Mouse (Mus musculus): ENCODE measurements around the gene Banf1.
"Not testable (repeated sequence)": the region's sequence is repeated elsewhere in the genome, so short reads cannot be mapped to it uniquely, and the experiment has no call there.

The Banf1 gene

DNA sequence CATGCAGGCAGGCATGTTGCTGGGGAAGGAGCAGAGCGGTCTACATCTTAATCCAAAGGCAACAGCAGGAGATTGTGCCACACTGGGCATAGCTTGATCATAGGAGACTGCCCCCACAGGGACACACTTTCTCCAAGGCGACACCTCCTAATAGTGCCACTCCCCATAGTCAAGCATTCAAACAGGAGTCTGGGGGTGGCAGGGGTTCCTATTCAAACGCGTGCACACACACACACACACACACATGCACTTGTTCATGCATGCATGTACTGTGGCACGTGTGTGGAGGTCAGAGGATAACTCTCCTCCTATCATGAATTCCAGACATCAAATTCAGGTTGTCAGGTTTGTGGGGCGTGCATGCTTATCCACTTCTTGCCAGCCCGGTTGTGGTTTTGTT is 5.8 kb upstream of the Banf1 start:
- DNase-seq = no peak

DNA sequence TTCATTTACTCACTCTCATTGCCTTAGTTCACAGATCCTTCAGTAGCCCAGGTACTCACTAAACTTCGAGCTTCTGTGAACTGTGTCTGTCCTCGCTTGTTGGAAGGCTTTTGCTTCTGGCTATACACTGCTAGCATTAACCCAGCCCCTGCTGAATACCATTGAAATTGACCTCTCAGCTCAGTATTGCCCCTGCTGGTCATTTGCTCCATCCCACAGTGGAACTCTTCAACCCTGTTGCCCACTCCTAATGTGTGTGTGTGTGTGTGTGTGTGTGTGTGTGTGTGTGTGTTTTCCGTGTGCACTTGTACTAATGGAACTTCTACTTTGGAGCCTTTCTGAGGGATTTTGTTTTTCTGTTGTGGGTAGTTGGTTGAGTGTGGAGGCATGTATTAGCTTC is 4.0 kb upstream of the Banf1 start:
- DNase-seq = no peak

GRCm38 (mm10) chr19:5367455-5367854 is 487 bp upstream of the Banf1 start:
- DNase-seq = no peak

DNA sequence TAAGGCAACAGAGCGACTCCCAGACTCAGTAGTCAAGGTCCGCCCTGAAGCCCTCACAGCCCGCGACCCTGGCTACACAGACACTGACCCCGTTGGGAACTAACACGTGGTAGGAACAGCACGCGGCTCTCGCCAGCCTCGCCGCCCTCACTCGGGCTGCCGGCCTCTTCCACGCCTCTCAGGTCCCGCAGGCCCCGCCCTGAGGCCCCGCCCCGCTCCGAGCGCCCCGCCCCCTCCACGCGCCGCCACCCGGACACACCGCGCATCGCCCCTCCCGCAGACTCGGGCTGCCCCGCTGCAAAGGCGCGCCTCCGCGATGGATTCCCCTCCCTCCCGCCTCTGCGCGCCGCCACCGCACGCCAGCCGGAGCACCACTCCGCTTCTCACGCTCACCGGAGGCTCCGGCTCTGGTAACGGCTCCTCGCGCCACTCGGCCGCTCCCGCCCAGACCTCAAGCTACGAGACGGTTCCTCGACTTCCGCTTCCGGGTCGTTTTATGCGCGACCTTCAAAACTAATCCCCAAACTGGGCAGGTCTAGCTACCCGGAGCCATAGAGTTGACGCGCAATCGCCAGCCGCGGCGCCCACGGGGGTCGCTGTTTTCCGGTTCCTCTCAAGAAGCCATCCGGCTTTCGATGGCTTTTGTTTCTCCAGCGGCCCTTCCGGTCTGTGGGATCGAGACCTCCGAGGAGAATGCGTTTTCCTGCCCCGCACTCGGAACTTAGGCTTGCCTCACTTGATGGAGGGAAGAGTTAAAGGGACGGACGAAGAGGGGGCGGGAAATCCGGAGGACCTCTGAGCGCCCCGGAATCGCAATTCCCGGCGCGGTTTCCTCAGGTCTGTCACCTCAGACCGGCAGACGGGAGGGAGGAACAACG is 554 bp downstream of the Banf1 start, which contains the start of gene Eif1ad:
TSS of gene Eif1ad (plus strand) at position 567 of the 878 bp plus-strand sequence.
- peak; percentile 96 to 99 for DNase-seq

DNA sequence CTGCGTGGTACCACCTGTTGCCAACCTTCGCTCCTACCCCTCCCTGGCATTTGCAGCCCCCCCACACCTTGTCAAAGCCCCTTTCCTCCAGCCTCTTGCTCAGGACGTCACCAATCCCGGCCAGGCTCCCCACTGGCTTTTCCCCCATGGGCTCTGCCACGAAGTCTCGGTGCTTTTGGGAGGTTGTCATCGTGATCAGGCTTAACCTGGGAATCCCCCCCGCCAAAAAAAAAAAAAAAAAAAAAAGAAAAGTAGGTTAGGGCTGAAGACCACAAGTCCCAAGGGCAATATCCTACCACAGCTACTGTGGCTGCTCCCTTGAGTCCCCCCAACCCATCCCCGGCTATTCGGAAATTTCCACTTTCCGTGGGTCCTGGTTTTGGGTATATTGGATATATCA is 1.2 kb downstream of the Banf1 start:
- DNase-seq = no peak

DNA sequence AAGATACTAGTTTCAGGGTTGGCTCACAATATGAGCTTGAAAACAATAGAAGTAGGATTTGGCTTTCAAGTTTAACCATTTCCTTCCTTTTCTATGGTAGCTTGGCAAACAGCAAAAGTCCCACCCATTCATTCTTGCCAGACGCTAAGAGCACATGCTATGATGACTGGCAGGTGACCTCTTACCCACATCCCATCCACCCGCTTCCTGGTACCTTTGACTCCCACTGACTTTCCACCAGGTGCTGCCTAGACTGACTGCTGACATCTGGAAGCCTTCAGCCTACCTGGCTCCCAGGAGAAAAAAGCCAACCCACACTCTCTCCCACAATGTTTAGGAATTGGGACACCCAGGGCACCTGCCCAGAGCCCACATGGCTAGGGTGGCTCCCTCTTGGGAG is 2.8 kb downstream of the Banf1 start:
- no peak for DNase-seq

GRCm38 (mm10) chr19:5362186-5362585 is 4.8 kb downstream of the Banf1 start:
- DNase-seq = no peak

- no peak for DNase-seq
Observed at GRCm38 (mm10) chr19:5356080-5356479, 10.9 kb downstream of the Banf1 start.

DNA sequence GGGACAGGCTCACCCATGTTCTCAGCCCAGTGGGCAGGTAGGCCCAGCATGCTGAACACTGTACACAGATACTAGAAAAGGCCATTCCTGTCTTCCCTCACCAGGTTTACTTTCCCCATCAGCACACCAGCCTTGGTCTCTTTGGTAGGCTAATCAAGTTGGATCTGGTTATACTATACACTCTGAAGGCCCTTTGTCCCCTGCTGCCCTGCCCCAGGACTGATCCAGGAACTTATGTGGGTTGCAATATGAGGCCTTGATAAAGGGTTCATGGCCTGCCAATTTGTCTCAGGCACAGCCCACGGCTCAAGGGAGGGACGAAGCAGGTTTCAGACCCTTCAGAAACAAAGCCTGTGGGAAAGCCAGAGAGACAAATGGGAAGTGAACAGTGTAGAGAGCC is 13.4 kb downstream of the Banf1 start:
- DNase-seq = no peak

DNA sequence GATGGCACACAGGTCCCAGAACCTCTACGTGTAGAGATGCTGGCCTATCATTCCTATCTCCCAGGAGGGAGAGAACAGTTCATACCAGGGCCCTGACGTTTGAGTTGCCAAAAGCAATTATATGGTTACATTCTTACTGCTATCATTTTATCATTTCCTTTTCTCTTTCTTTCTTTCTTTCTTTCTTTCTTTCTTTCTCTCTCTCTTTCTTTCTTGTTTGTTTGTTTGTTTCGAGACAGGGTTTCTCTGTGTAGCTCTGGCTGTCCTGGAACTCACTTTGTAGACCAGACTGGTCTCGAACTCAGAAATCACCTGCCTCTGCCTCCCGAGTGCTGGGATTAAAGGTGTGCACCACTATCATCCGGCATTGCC is 17.5 kb downstream of the Banf1 start, which contains the start of gene Cst6:
TSS of gene Cst6 (minus strand) at position 73 of the 372 bp plus-strand sequence.
- not testable (repeated sequence) for DNase-seq

GRCm38 (mm10) chr19:5348526-5349501 is 18.2 kb downstream of the Banf1 start:
- peak; percentile 79 for DNase-seq

DNA sequence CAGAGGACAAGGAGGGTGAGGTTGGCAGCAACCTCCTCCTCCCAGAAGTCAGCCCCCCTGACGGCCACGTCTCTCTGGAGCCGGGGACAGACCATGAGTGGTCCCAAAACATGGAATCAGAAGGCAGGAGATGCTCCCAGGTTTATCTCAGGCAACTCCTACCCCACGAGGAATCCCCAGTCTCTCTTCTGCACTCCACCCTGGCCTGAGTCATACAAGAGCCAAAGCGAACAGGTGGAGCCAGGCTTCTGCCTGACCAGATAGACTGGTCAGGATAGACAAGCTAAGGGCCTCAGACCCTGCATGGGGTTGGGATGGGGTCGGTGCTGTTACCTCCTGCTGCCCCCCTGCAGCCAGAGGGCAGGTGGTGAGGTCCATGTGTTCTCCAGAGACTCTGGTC is 18.9 kb downstream of the Banf1 start:
- DNase-seq = peak in 1 of 2 experiments; percentile 20

- DNase-seq = no peak
Observed at GRCm38 (mm10) chr19:5345297-5346131, 21.5 kb downstream of the Banf1 start.

DNA sequence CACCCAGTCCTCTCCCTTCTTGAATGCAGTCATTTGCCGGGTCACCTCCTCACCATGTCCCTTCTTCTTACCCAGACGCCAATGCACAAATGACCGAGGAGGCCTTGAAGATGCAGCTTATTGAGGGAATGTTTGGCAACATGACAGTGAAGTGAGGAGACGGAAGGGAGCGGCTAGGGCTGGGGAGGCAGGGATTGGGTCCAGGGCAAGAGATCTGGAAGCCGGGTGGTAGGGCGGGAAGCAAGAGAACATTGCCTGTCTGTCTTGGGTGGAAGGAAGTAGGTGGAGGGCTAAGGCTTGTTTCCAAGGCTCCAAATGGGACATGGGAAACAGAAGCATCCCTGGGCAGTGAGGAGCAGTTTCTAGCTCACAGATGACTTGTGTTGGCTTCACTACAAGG is 25.6 kb downstream of the Banf1 start:
- no peak for DNase-seq

DNA sequence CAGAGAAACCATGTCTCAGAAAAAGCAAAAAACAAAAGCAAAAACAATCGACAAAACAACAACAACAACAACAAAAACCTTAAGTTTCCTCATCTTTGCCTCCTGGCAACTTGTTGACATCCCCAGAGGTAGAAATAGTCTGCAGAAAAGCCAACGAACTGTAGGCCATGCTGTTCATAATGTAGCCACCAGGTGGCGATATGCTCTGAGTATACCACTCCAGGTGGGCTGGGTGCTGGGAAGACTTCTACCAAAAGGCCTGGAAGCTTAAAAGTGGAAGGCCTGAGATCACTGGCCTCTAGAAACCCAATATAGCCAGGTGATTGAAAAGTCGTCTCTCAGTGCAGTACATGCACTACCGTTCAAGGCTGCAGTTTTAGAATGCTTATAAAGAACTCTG is 29.0 kb downstream of the Banf1 start:
- peak; percentile 81 to 90 for DNase-seq

DNA sequence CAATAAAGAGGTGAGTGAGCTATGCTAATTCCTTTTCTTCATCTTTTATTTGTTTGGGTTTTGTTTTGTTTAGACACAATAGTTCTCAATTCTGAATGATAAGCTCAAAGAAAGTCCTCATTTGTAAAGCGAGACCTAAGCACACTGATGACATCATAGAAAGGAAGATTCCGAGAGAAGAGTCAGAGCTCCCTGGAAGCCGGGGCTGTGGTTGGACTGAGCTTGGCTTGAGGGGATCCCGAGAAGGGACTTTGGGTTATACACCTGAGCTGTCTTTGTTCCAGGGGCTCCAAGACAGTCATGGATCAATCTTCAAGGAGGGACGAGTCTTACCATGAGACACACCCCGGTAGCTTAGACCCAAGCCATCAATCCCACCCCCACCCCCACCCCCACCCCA is 31.5 kb downstream of the Banf1 start, which contains the start of gene Catsper1:
TSS of gene Catsper1 (plus strand) at position 301 of the 400 bp plus-strand sequence.
- no peak for DNase-seq

DNA sequence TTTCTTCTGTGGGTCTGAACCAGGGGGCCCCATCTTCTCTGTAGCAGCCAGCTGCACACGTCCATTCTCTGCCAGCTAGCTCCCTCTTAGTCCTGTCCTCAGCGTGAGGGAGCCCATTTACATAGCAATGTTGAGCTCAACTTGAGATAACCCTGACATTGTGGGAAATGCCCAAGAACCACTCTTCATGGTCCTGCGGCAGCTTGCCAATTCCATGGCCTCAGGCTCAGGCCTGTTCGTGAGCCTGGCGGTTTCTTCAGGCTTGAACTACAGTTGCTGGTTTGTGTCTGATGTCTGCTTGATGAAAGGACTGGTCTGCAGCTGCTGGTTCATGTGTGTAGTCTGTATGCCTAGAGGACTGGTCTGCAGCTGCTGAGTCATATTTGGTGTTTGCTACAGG is 32.2 kb downstream of the Banf1 start:
- no peak for DNase-seq

- no peak for DNase-seq
Observed at GRCm38 (mm10) chr19:5327970-5328369, 39.0 kb downstream of the Banf1 start.

DNA sequence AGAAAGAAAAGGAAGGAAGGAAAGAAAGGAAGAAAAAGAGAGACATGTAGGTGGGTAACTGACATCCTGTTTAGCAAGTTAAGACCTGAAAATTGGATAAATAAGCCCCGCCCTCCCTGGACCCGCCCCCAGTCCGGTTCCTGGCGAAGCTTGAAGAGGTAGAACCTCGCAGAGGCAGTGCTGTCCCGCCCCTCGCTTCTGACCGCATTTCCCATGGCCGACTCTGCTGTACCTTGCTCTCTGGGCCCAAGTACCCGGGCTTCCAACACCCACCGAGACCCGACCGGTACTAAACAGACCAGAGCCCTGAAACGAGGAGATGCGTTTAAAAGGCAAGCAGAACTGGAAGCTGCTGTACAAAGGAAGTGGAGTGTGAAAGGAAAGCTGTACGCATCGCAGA is 43.2 kb downstream of the Banf1 start:
- DNase-seq = peak in 1 of 2 experiments; percentile 33

All from cerebellum, postnatal 25 days (tissue).